Mouse (Mus musculus): ENCODE data around the gene Kpna4. TPM values are rescaled to one million over a fixed set of nuclear protein-coding genes. Genes with fewer than 3 reads are reported as not detected.

Kpna4 gene
- polyA plus RNA-seq, 1 experiment: 81.6 TPM

DNA sequence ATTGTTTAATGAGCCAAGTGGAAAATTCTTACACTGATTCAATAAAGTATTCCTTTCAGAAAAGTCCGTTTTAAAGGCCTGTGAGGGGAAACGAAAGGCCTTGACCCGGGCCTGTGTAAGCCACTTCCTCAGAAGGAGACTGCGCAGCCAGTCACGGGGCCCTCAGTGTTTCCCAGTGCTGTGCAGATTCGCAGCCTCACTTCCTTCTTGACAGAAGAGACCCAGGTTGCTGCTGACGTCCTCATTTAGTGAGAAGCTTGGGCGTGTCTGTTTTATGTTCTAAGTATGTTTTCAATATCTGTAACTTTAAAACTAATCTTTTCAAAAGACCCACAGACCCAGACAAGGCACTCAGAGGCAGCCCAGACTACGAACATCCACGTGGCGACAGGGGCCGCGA, 29.6 kb upstream of the Kpna4 start:
- Histone ChIP-seq H3K4me1 (ENCODE audit: control insufficient read depth, insufficient read depth, low read length) (no peaks in the 10 kb centered on the region), H3K4me3 (ENCODE audit: insufficient read depth, low read depth, low read length) (no peak overlapping the region), H3K27ac (ENCODE audit: insufficient read depth, low read depth, low read length) (no peak overlapping the region)
- 78% methylated on average over 13 of the region's 13 CpGs for WGBS
- TF ChIP-seq POLR2A (IDR thresholded peaks at IDR 0.05; ENCODE audit: insufficient read depth, low read depth, low read length) (no peak), CTCF (IDR thresholded peaks at IDR 0.05; ENCODE audit: insufficient read depth, low read depth, low read length) (no peak)

DNA sequence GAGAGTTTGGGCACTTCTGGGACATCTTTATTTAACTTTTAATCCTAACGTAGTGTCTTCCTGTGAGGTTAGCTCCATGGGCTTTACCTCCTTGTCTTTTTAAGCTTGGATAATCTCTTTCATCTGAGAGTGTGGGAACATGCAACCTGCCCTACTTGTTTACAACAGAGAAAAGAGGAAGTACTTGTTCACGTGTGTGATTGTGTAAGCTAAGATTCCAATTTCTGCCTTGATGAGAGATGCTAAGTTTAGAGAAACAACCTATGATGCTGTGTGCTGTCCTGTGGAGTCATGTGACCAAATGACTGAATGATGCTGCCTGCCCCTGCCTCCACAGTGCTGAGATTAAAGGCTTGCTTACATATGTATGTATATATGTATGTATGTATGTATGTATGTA, 27.8 kb upstream of the Kpna4 start:
- Histone ChIP-seq H3K4me3 (ENCODE audit: insufficient read depth, low read depth, low read length) (no peak overlapping the region), H3K4me1 (ENCODE audit: control insufficient read depth, insufficient read depth, low read length) (no peaks in the 10 kb centered on the region), H3K27ac (ENCODE audit: insufficient read depth, low read depth, low read length) (no peak overlapping the region)
- TF ChIP-seq POLR2A (IDR thresholded peaks at IDR 0.05; ENCODE audit: insufficient read depth, low read depth, low read length) (no peak), CTCF (IDR thresholded peaks at IDR 0.05; ENCODE audit: insufficient read depth, low read depth, low read length) (no peak)
- 92% methylated on average over 2 of the region's 2 CpGs for WGBS

DNA sequence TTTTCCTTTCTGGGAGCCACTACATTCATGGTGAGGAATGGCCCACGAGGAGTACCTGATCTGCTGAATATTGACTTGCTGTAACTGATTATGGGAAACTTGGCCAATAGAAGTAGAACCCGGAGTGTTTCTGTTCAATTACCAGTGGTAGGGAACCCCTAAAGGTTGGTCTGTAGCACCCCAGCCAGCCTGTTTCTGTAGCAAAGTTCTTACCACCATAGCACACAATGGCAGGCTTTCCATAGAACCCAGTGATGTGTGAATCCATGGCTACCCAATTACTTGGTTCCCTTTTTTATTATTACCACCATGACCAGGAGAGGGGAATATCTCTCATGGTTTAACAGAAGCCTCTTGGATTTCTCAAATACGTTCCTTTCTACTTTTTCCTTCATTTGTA, 24.0 kb upstream of the Kpna4 start:
- 89% methylated on average over 3 of the region's 3 CpGs for WGBS
- Histone ChIP-seq H3K4me3 (ENCODE audit: insufficient read depth, low read depth, low read length) (no peak overlapping the region), H3K27ac (ENCODE audit: insufficient read depth, low read depth, low read length) (no peak overlapping the region), H3K4me1 (ENCODE audit: control insufficient read depth, insufficient read depth, low read length) (no peaks in the 10 kb centered on the region)
- TF ChIP-seq CTCF (IDR thresholded peaks at IDR 0.05; ENCODE audit: insufficient read depth, low read depth, low read length) (no peak), POLR2A (IDR thresholded peaks at IDR 0.05; ENCODE audit: insufficient read depth, low read depth, low read length) (no peak)

DNA sequence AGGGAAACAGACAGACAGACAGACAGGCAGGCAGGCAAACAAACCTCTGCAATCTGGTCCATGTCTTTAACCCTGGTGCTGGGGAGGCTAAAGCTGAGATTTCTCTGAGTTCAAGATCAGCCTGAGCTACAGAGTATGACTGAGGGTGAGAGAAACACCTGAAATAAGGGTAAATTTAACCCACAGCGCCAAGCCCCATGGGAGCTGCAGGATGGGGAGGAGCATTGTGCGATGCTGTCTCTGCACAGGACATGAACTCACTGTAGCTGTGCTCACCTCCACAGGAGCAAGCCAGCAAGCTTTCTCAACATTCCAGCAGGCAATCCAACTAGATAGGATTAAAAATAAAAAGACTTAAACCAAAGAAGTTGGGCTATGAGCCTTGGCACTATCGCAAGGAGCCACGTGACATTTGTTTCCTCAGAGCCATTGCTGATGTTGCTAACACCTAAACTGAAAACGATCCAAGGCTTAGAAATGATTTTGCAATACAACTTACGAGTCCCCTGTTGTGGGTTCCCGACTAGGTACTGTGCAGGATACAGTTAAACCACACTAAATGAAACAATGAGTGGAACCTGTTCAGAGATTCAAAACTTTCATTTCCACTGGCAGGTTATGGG, 15.6 kb upstream of the Kpna4 start:
- H3K4me1 ChIP-seq (ENCODE audit: control insufficient read depth, insufficient read depth, low read length): no peaks in the 10 kb centered on the region
- TF ChIP-seq POLR2A (IDR thresholded peaks at IDR 0.05; ENCODE audit: insufficient read depth, low read depth, low read length): no peak
- no peak for TF ChIP-seq CTCF (IDR thresholded peaks at IDR 0.05; ENCODE audit: insufficient read depth, low read depth, low read length)
- H3K4me3 ChIP-seq (ENCODE audit: insufficient read depth, low read depth, low read length): no peak overlapping the region
- no peak overlapping the region for H3K27ac ChIP-seq (ENCODE audit: insufficient read depth, low read depth, low read length)
- 84% methylated on average over 7 of the region's 7 CpGs for WGBS

DNA sequence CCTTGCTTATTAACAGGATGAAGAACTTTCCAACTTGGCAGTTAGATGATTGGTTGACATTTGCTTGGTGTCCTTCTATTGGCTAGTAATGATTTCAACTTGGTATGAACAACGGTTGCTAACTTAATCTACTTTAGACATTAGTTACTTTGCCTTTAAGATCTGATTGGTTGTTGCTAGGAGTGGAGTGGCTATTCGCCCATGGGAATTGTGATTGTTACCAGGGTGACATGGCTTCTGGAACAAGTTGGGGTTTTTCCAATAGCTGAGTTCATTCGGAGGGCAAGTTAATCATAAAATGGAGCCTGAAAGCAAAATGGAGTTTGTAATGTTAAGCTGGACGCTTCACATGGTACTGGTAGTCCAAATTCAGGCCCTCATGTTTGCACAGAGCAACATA, 13.9 kb upstream of the Kpna4 start:
- no peaks in the 10 kb centered on the region for H3K4me1 ChIP-seq (ENCODE audit: control insufficient read depth, insufficient read depth, low read length)
- no peak overlapping the region for H3K27ac ChIP-seq (ENCODE audit: insufficient read depth, low read depth, low read length)
- WGBS: 58% methylated on average over 4 of the region's 4 CpGs
- H3K4me3 ChIP-seq (ENCODE audit: insufficient read depth, low read depth, low read length): no peak overlapping the region
- TF ChIP-seq POLR2A (IDR thresholded peaks at IDR 0.05; ENCODE audit: insufficient read depth, low read depth, low read length) (no peak), CTCF (IDR thresholded peaks at IDR 0.05; ENCODE audit: insufficient read depth, low read depth, low read length) (no peak)

DNA sequence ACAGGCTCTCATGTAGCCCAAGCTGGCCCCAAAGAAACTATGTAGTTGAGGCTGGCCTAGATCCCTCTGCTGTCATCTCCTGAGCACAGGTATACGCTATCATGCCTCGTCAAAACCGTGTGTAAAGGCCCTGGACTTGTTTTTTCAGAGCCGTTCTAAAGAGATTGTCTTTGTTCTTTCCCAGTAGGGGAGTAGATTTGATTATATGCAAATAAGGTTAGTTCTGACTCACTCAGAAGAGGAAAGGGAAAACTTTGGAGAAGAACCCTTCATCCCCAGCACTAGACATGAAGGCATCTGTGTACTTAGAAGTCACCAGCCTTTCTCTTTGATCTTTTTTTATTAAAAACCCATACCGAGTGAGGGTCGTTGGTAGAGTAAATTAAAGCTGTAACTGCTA, 9.1 kb upstream of the Kpna4 start:
- no peak overlapping the region for H3K27ac ChIP-seq (ENCODE audit: insufficient read depth, low read depth, low read length)
- 51% methylated on average over 6 of the region's 6 CpGs for WGBS
- no peak for TF ChIP-seq POLR2A (IDR thresholded peaks at IDR 0.05; ENCODE audit: insufficient read depth, low read depth, low read length)
- TF ChIP-seq CTCF (IDR thresholded peaks at IDR 0.05; ENCODE audit: insufficient read depth, low read depth, low read length): no peak

DNA sequence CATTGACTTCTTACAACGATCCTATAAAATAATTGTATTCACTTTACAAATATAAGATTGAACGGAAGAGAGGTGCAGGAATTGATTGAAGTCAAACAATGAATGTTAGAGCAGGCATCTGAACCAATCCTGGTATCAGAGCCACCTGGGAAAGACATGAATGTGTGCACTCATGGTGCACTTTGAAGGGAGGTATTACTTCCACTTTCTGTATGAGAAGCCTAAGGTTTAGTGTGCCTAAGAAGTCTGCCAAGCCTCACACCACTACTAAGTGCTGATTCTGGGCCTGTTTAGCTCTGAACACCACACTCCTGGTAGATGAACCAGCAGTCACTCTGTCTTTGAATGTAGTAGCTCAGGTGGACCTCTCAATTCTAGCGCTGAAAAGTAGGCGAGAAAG, 4.1 kb upstream of the Kpna4 start:
- Histone ChIP-seq H3K27ac (ENCODE audit: insufficient read depth, low read depth, low read length) (no peak overlapping the region), H3K4me3 (ENCODE audit: insufficient read depth, low read depth, low read length) (no peak overlapping the region), H3K4me1 (ENCODE audit: control insufficient read depth, insufficient read depth, low read length) (no peaks in the 10 kb centered on the region)
- 89% methylated on average over 4 of the region's 4 CpGs for WGBS
- TF ChIP-seq POLR2A (IDR thresholded peaks at IDR 0.05; ENCODE audit: insufficient read depth, low read depth, low read length) (no peak), CTCF (IDR thresholded peaks at IDR 0.05; ENCODE audit: insufficient read depth, low read depth, low read length) (no peak)

More for the DNA sequence above, 9.1 kb upstream of the Kpna4 start:
- Histone ChIP-seq H3K4me1 (ENCODE audit: control insufficient read depth, insufficient read depth, low read length) (no peaks in the 10 kb centered on the region), H3K4me3 (ENCODE audit: insufficient read depth, low read depth, low read length) (no peak overlapping the region)

DNA sequence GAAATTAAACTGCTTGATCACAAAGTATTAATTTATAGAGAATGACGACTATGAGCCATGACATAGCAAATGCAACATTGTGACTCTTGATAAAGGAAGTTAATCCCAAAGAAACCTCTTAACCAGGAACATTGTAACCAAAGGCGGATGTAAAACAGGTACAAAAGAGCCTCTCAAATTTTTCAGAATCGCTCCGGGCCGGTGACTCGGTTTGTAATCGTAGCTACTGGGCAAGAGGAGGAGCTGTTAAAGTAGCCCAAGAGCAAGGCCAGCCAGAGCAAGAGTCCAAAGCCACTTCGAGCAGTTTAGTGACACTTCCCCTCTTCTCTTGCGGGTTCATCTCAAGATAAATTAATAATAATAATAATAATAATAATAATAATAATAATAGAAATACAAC, 780 bp upstream of the Kpna4 start:
- no peak overlapping the region for H3K4me3 ChIP-seq (ENCODE audit: insufficient read depth, low read depth, low read length)
- H3K4me1 ChIP-seq (ENCODE audit: control insufficient read depth, insufficient read depth, low read length): no peaks in the 10 kb centered on the region
- 9% methylated on average over 9 of the region's 9 CpGs for WGBS
- no peak overlapping the region for H3K27ac ChIP-seq (ENCODE audit: insufficient read depth, low read depth, low read length)
- no peak for TF ChIP-seq CTCF (IDR thresholded peaks at IDR 0.05; ENCODE audit: insufficient read depth, low read depth, low read length)
- TF ChIP-seq POLR2A (IDR thresholded peaks at IDR 0.05; ENCODE audit: insufficient read depth, low read depth, low read length): no peak

DNA sequence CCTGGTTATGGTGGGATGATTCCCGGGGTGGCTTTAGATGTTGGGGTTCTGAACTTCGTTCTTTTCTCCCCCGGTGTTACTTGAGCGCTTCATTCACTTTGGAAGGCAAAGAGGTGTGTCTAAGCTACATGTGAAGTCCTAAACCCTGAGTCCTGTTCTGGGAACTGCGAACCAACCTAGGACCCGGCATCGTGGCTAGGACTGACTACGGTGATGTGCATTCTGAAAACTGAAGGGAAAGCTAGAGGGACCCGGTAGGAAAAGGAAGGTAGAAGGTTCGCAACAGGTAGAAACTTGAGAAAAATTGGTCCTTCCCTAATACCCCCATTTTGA, 399 bp upstream of the Kpna4 start:
- TF ChIP-seq POLR2A (IDR thresholded peaks at IDR 0.05; ENCODE audit: insufficient read depth, low read depth, low read length) (no peak), CTCF (IDR thresholded peaks at IDR 0.05; ENCODE audit: insufficient read depth, low read depth, low read length) (no peak)

More for the DNA sequence above, 399 bp upstream of the Kpna4 start:
- no peak overlapping the region for H3K27ac ChIP-seq (ENCODE audit: insufficient read depth, low read depth, low read length)
- H3K4me3 ChIP-seq (ENCODE audit: insufficient read depth, low read depth, low read length): peak overlapping the region; percentile 100
- no peaks in the 10 kb centered on the region for H3K4me1 ChIP-seq (ENCODE audit: control insufficient read depth, insufficient read depth, low read length)
- WGBS: 1% methylated on average over 10 of the region's 10 CpGs
